Mouse (Mus musculus) myocyte (in vitro differentiated cells): ENCODE data around the gene Pfdn2. TPM values are rescaled to one million over a fixed set of nuclear protein-coding genes. Genes with fewer than 3 reads are reported as not detected.

Experiments used
- H3K27me3 ChIP-seq: one replicate; pipeline ENCODE4 v1.6.1; 2011; ENCODE audit not compliant: control insufficient read depth, insufficient read depth, insufficient read length
- H3K36me3 ChIP-seq: one replicate; pipeline ENCODE4 v1.6.1; 2011; ENCODE audit not compliant: control insufficient read depth, insufficient read depth
- H3K4me2 ChIP-seq: one replicate; pipeline ENCODE4 v1.6.1; 2011; ENCODE audit warnings: low read depth, control low read depth
- H3K4me3 ChIP-seq: one replicate; pipeline ENCODE4 v1.5.1; 2011; ENCODE audit warnings: mild to moderate bottlenecking, control low read depth, moderate library complexity
- H3K79me2 ChIP-seq: one replicate; pipeline ENCODE4 v1.6.1; 2011; ENCODE audit not compliant: control insufficient read depth, insufficient read depth
- H3ac ChIP-seq: one replicate; pipeline ENCODE4 v1.6.1; 2011; ENCODE audit not compliant: control insufficient read depth, insufficient read length
- CEBPB ChIP-seq: IDR thresholded peaks from 2 replicates; pipeline ENCODE4 v1.6.1; 2011; ENCODE audit warnings: mild to moderate bottlenecking, moderate library complexity; ENCODE audit not compliant: poor library complexity, insufficient read depth, severe bottlenecking
- E2F4 ChIP-seq: IDR thresholded peaks from one replicate; pipeline ENCODE4 v1.6.1; 2011; ENCODE audit warnings: mild to moderate bottlenecking, control low read depth, moderate library complexity; ENCODE audit not compliant: insufficient read depth
- MAX ChIP-seq: IDR thresholded peaks from one replicate; pipeline ENCODE4 v1.6.1; 2011; ENCODE audit warnings: low read depth, mild to moderate bottlenecking, control low read depth
- MYOD1 ChIP-seq, 3 experiments: IDR thresholded peaks; one replicate each; pipeline ENCODE4 v1.6.1; 2011; ENCODE audit warnings: control low read depth in 2 of 3, low read depth in 2 of 3, mild to moderate bottlenecking in 2 of 3, moderate library complexity in 1 of 3; ENCODE audit not compliant: insufficient read length in 2 of 3, control insufficient read depth in 1 of 3
- MYOG ChIP-seq, 3 experiments: IDR thresholded peaks; one replicate each; pipeline ENCODE4 v1.6.1; 2011; ENCODE audit warnings: control low read depth in 2 of 3, low read depth in 2 of 3, mild to moderate bottlenecking in 2 of 3; ENCODE audit not compliant: insufficient read length in 2 of 3, control insufficient read depth in 1 of 3, insufficient read depth in 1 of 3
- POLR2A ChIP-seq: IDR thresholded peaks from one replicate; pipeline ENCODE4 v1.6.1; 2011; ENCODE audit warnings: low read depth, mild to moderate bottlenecking, control low read depth, moderate library complexity; ENCODE audit not compliant: insufficient read length
- POLR2AphosphoS2 ChIP-seq: IDR thresholded peaks from one replicate; pipeline ENCODE4 v1.6.1; 2011; ENCODE audit warnings: low read depth, control low read depth; ENCODE audit not compliant: insufficient read length
- REST ChIP-seq: IDR thresholded peaks from one replicate; pipeline ENCODE4 v1.6.1; 2011; ENCODE audit warnings: mild to moderate bottlenecking, control low read depth, moderate library complexity; ENCODE audit not compliant: insufficient read depth, insufficient read length
- SRF ChIP-seq: IDR thresholded peaks from one replicate; pipeline ENCODE4 v1.6.1; 2011; ENCODE audit warnings: low read depth; ENCODE audit not compliant: control insufficient read depth, insufficient read length
- TCF12 ChIP-seq: IDR thresholded peaks from one replicate; pipeline ENCODE4 v1.6.1; 2011; ENCODE audit warnings: mild to moderate bottlenecking, control low read depth; ENCODE audit not compliant: poor library complexity, insufficient read depth, severe bottlenecking
- TCF3 ChIP-seq: IDR thresholded peaks from one replicate; pipeline ENCODE4 v1.6.1; 2011; ENCODE audit warnings: low read depth, control low read depth; ENCODE audit not compliant: insufficient read length
- USF1 ChIP-seq: IDR thresholded peaks from one replicate; pipeline ENCODE4 v1.6.1; 2011; ENCODE audit warnings: low read depth, mild to moderate bottlenecking, control low read depth, moderate library complexity
- polyA plus RNA-seq: library from polyadenylated mRNA; unstranded; fragments of >200 nt; fragmentation: generic; extraction: Trizol; gene quantifications from one replicate; pipeline ENCODE4 v1.2.1, GENCODE M21; 2012; ENCODE audit warnings: missing spikeins

The Pfdn2 gene
- polyA plus RNA-seq, 1 experiment: 111 TPM

- H3ac ChIP-seq: no peak overlapping the region
- H3K79me2 ChIP-seq: peaks cover 44% of the 10 kb centered on the region
- no peak for TF ChIP-seq POLR2AphosphoS2
- H3K36me3 ChIP-seq: peaks cover 23% of the 10 kb centered on the region
- no peaks in the 10 kb centered on the region for H3K27me3 ChIP-seq
- H3K4me2 ChIP-seq: no peak overlapping the region
- H3K4me3 ChIP-seq: no peak overlapping the region
Measured at GRCm38 (mm10) chr1:171355812-171356340, 10.4 kb downstream of the Pfdn2 start.

GRCm38 (mm10) chr1:171356814-171357213, 11.3 kb downstream of the Pfdn2 start:
- H3K27me3 ChIP-seq: no peaks in the 10 kb centered on the region
- H3K79me2 ChIP-seq: peaks cover 34% of the 10 kb centered on the region
- peaks cover 23% of the 10 kb centered on the region for H3K36me3 ChIP-seq
- no peak overlapping the region for H3K4me2 ChIP-seq
- no peak overlapping the region for H3ac ChIP-seq
- TF ChIP-seq REST (no peak), MAX (no peak), MYOG (IDR thresholded peaks at IDR 0.05; ENCODE audit: control insufficient read depth in 1 of 3, insufficient read depth in 1 of 3, insufficient read length in 2 of 3, low read depth in 2 of 3) (no peak), MYOD1 (IDR thresholded peaks at IDR 0.05; ENCODE audit: control insufficient read depth in 1 of 3, insufficient read length in 2 of 3, low read depth in 2 of 3) (no peak), USF1 (no peak), SRF (no peak), TCF12 (no peak), E2F4 (no peak), POLR2AphosphoS2 (no peak), POLR2A (no peak)
- no peak overlapping the region for H3K4me3 ChIP-seq

- Histone ChIP-seq H3K79me2 (peaks cover 18% of the 10 kb centered on the region), H3ac (no peak overlapping the region), H3K4me2 (no peak overlapping the region), H3K4me3 (no peak overlapping the region), H3K36me3 (peaks cover 23% of the 10 kb centered on the region), H3K27me3 (no peaks in the 10 kb centered on the region)
- TF ChIP-seq USF1 (no peak), POLR2A (no peak), MYOD1 (IDR thresholded peaks at IDR 0.05; ENCODE audit: control insufficient read depth in 1 of 3, insufficient read length in 2 of 3, low read depth in 2 of 3) (no peak), TCF3 (no peak), TCF12 (no peak), POLR2AphosphoS2 (no peak), SRF (no peak), E2F4 (no peak), CEBPB (no peak), MYOG (IDR thresholded peaks at IDR 0.05; ENCODE audit: control insufficient read depth in 1 of 3, insufficient read depth in 1 of 3, insufficient read length in 2 of 3, low read depth in 2 of 3) (no peak), MAX (no peak), REST (no peak)
Measured at GRCm38 (mm10) chr1:171358421-171358820, 13.0 kb downstream of the Pfdn2 start.

- H3K36me3 ChIP-seq: peaks cover 23% of the 10 kb centered on the region
- TF ChIP-seq POLR2AphosphoS2 (peak; percentile 4), MYOD1 (IDR thresholded peaks at IDR 0.05; ENCODE audit: control insufficient read depth in 1 of 3, insufficient read length in 2 of 3, low read depth in 2 of 3) (no peak), MAX (no peak), E2F4 (no peak), MYOG (IDR thresholded peaks at IDR 0.05; ENCODE audit: control insufficient read depth in 1 of 3, insufficient read depth in 1 of 3, insufficient read length in 2 of 3, low read depth in 2 of 3) (no peak), USF1 (no peak), TCF12 (no peak), REST (no peak), POLR2A (peak; percentile 28)
- H3ac ChIP-seq: no peak overlapping the region
- H3K79me2 ChIP-seq: peaks cover 4% of the 10 kb centered on the region
- no peaks in the 10 kb centered on the region for H3K27me3 ChIP-seq
- H3K4me2 ChIP-seq: no peak overlapping the region
- no peak overlapping the region for H3K4me3 ChIP-seq
Measured at GRCm38 (mm10) chr1:171360253-171360652, 14.8 kb downstream of the Pfdn2 start.

- Histone ChIP-seq H3K4me3 (no peak within 1 kb of the TSS), H3K4me2 (no peak within 1 kb of the TSS), H3K79me2 (no peaks in the 10 kb centered on the region), H3K27me3 (no peaks in the 10 kb centered on the region), H3K36me3 (peaks cover 23% of the 10 kb centered on the region), H3ac (no peak within 1 kb of the TSS)
- TF ChIP-seq SRF (no peak), MYOD1 (IDR thresholded peaks at IDR 0.05; ENCODE audit: control insufficient read depth in 1 of 3, insufficient read length in 2 of 3, low read depth in 2 of 3) (no peak), TCF12 (no peak), USF1 (no peak), MAX (no peak), POLR2AphosphoS2 (no peak), REST (no peak), POLR2A (no peak), CEBPB (no peak), MYOG (IDR thresholded peaks at IDR 0.05; ENCODE audit: control insufficient read depth in 1 of 3, insufficient read depth in 1 of 3, insufficient read length in 2 of 3, low read depth in 2 of 3) (no peak), E2F4 (no peak), TCF3 (no peak)
Measured at GRCm38 (mm10) chr1:171360656-171361055, 15.2 kb downstream of the Pfdn2 start, which contains the start of gene Klhdc9. Gene Klhdc9 (minus strand): TSS chr1:171360798.
